Mouse (Mus musculus): ENCODE results near the gene Prdm16. TPM values are rescaled to one million over a fixed set of nuclear protein-coding genes. Genes with fewer than 3 reads are reported as not detected.

Gene Prdm16
- polyA plus RNA-seq, 1 experiment = not detected

DNA sequence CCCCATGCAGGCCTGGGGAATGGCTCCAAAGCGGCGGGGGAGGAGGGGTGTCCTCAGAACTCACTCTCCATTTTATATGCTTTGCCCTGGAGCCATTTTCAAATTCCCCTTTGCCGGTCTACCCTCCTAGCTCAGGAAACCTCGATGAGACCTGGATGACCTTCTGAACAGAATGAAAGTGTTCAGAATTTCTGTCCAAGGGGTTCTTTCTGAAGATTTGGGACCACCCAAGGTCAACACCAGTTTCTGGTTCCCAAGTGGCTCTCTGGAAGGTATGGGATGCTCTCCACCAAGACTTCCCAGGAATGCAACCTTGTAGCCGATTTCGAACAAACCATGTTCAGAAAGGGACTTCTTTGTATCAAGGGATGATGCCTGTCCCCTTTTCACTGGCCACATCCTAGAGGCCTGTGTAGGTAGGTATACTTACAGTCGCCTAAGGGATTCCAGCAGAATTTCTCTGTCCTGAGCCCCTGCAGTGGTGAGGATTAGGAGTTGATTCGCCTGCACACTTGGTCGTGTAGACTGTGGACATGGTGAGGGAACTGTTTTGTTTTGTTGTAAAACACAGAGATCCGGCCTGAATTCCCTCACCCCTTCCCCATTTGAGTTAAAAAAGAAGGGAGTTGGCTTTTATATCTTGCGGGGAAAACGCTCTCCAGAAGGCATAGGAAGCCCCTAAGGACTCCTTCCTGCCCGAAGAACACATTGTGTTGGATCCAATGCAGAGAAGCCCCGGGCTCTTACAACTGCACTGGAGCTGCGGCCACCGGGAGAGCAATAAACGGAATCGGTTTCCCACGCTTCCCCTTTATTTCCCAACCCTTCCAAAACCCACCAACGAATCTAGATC, 4.0 kb upstream of the Prdm16 start:
- TF ChIP-seq MYOG (IDR thresholded peaks at IDR 0.05; ENCODE audit: control insufficient read depth in 1 of 3, insufficient read depth in 1 of 3, insufficient read length in 2 of 3, low read depth in 2 of 3) (no peak), SRF (IDR thresholded peaks at IDR 0.05; ENCODE audit: control insufficient read depth, insufficient read length, low read depth) (no peak), POLR2AphosphoS2 (IDR thresholded peaks at IDR 0.05; ENCODE audit: insufficient read length, low read depth) (no peak), REST (IDR thresholded peaks at IDR 0.05; ENCODE audit: insufficient read depth, insufficient read length) (no peak), MYOD1 (IDR thresholded peaks at IDR 0.05; ENCODE audit: control insufficient read depth in 1 of 3, insufficient read length in 2 of 3, low read depth in 2 of 3) (no peak), USF1 (IDR thresholded peaks at IDR 0.05; ENCODE audit: low read depth) (no peak), E2F4 (IDR thresholded peaks at IDR 0.05; ENCODE audit: insufficient read depth) (no peak), TCF12 (IDR thresholded peaks at IDR 0.05; ENCODE audit: insufficient read depth, poor library complexity, severe bottlenecking) (no peak), POLR2A (IDR thresholded peaks at IDR 0.05; ENCODE audit: insufficient read length, low read depth) (no peak), CEBPB (IDR thresholded peaks at IDR 0.05; ENCODE audit: insufficient read depth, poor library complexity, severe bottlenecking) (no peak), TCF3 (IDR thresholded peaks at IDR 0.05; ENCODE audit: insufficient read length, low read depth) (no peak), MAX (IDR thresholded peaks at IDR 0.05; ENCODE audit: low read depth) (no peak)
- H3K36me3 ChIP-seq (ENCODE audit: control insufficient read depth, insufficient read depth) = no peaks in the 10 kb centered on the region
- no peaks in the 10 kb centered on the region for H3K79me2 ChIP-seq (ENCODE audit: control insufficient read depth, insufficient read depth)
- H3K4me2 ChIP-seq (ENCODE audit: low read depth) = no peak overlapping the region
- no peaks in the 10 kb centered on the region for H3K27me3 ChIP-seq (ENCODE audit: control insufficient read depth, insufficient read depth, insufficient read length)
- H3K4me3 ChIP-seq = no peak overlapping the region
- H3ac ChIP-seq (ENCODE audit: control insufficient read depth, insufficient read length) = no peak overlapping the region

DNA sequence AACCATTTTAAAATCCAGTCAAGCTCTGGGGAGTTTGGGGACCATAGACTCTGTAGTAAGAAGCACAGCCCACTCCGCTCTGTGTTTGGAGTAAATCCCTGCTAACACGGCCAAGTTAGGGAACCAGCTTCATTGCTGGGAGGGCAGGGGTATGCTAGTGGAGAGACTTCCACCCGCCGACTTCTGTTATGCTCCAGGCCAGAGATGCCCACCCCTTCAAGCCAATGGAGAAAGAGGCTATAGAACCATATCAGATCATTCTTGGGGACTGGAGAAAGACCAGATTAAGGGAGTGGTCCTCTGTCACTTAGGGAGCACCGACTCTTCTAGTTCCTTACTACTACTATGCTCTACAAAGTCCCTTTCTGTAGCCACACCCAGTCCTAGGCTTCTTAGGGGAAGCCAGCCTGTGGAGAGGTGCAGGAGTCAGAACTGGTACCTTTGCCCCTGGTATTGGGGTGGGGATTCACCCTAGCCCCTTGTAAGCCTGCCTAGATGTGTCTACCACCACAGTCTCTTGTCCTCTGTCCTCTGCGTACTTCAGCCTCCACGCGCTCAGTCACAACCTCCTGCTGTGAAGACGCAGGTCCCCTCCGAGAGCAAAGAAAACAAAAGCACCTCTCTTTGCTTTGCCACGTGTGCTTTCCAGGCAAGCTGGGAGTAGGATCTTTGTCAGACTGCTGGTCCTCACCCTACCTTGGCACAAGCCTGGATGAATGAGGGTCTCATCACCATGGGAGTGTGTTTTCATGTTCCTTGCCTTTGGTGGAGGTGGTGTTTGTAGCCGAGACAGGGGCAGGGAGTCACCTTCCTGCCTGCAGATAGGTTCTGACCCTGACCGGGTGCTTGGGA, 3.1 kb upstream of the Prdm16 start:
- TF ChIP-seq POLR2AphosphoS2 (IDR thresholded peaks at IDR 0.05; ENCODE audit: insufficient read length, low read depth) (no peak), TCF3 (IDR thresholded peaks at IDR 0.05; ENCODE audit: insufficient read length, low read depth) (no peak), USF1 (IDR thresholded peaks at IDR 0.05; ENCODE audit: low read depth) (no peak), POLR2A (IDR thresholded peaks at IDR 0.05; ENCODE audit: insufficient read length, low read depth) (no peak), SRF (IDR thresholded peaks at IDR 0.05; ENCODE audit: control insufficient read depth, insufficient read length, low read depth) (no peak), CEBPB (IDR thresholded peaks at IDR 0.05; ENCODE audit: insufficient read depth, poor library complexity, severe bottlenecking) (no peak), E2F4 (IDR thresholded peaks at IDR 0.05; ENCODE audit: insufficient read depth) (no peak), MYOG (IDR thresholded peaks at IDR 0.05; ENCODE audit: control insufficient read depth in 1 of 3, insufficient read depth in 1 of 3, insufficient read length in 2 of 3, low read depth in 2 of 3) (no peak), MYOD1 (IDR thresholded peaks at IDR 0.05; ENCODE audit: control insufficient read depth in 1 of 3, insufficient read length in 2 of 3, low read depth in 2 of 3) (no peak), REST (IDR thresholded peaks at IDR 0.05; ENCODE audit: insufficient read depth, insufficient read length) (no peak), TCF12 (IDR thresholded peaks at IDR 0.05; ENCODE audit: insufficient read depth, poor library complexity, severe bottlenecking) (no peak), MAX (IDR thresholded peaks at IDR 0.05; ENCODE audit: low read depth) (no peak)
- Histone ChIP-seq H3K4me2 (ENCODE audit: low read depth) (no peak overlapping the region), H3K4me3 (no peak overlapping the region), H3ac (ENCODE audit: control insufficient read depth, insufficient read length) (no peak overlapping the region), H3K36me3 (ENCODE audit: control insufficient read depth, insufficient read depth) (no peaks in the 10 kb centered on the region), H3K79me2 (ENCODE audit: control insufficient read depth, insufficient read depth) (no peaks in the 10 kb centered on the region), H3K27me3 (ENCODE audit: control insufficient read depth, insufficient read depth, insufficient read length) (no peaks in the 10 kb centered on the region)

DNA sequence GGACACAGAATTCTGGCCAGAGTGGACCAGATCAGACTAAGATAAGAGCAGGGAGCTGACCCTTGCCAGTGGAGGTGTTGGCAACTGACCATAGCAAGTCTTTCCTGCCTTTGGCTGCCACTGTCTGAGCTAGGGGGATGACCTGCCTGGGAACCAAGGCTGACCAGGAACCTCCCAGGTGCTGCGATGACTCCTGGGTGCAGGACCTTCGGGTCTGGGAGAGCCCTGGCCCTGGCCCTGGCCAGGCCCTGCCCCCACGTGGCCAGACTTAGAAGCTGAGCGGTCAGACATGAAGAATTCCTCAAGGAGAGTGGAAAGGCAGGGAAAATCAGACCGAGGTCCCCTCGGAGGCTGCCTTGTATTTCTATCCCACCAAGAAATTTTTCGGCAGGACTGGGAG, 2.5 kb upstream of the Prdm16 start:
- Histone ChIP-seq H3K4me2 (ENCODE audit: low read depth) (no peak overlapping the region), H3ac (ENCODE audit: control insufficient read depth, insufficient read length) (no peak overlapping the region), H3K36me3 (ENCODE audit: control insufficient read depth, insufficient read depth) (no peaks in the 10 kb centered on the region), H3K79me2 (ENCODE audit: control insufficient read depth, insufficient read depth) (no peaks in the 10 kb centered on the region), H3K27me3 (ENCODE audit: control insufficient read depth, insufficient read depth, insufficient read length) (no peaks in the 10 kb centered on the region), H3K4me3 (no peak overlapping the region)
- TF ChIP-seq POLR2A (IDR thresholded peaks at IDR 0.05; ENCODE audit: insufficient read length, low read depth) = no peak

DNA sequence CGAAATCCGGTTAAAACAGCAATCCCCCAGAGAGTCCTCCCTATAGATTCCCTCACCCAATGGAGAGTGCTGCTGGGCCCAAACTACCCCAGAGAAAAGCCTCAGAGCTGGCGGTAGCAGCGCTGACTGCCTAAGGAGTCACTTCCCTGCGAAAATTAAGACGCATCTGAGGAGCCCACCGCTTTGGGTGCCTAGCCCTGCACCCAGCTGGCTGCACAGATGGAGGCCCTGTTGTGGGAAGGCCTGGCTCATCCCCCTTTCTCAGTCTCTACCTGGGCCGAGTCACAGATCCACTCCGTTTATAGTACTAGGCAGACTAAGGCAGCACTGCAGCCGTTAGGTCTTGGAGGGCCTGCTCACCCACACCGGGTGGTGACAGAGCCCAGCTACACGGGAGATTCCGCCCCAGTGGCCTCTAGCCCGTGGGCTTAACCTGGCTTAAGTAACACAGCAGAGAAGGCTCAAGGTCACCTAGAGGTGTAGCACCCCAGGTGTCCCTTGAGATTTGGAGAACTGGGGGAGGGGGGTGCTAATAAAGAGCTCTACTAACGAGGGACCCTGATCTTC, 1.7 kb upstream of the Prdm16 start:
- TF ChIP-seq SRF (IDR thresholded peaks at IDR 0.05; ENCODE audit: control insufficient read depth, insufficient read length, low read depth) (no peak), MAX (IDR thresholded peaks at IDR 0.05; ENCODE audit: low read depth) (no peak), POLR2AphosphoS2 (IDR thresholded peaks at IDR 0.05; ENCODE audit: insufficient read length, low read depth) (no peak), TCF12 (IDR thresholded peaks at IDR 0.05; ENCODE audit: insufficient read depth, poor library complexity, severe bottlenecking) (no peak), MYOD1 (IDR thresholded peaks at IDR 0.05; ENCODE audit: control insufficient read depth in 1 of 3, insufficient read length in 2 of 3, low read depth in 2 of 3) (no peak), CEBPB (IDR thresholded peaks at IDR 0.05; ENCODE audit: insufficient read depth, poor library complexity, severe bottlenecking) (no peak), TCF3 (IDR thresholded peaks at IDR 0.05; ENCODE audit: insufficient read length, low read depth) (no peak), REST (IDR thresholded peaks at IDR 0.05; ENCODE audit: insufficient read depth, insufficient read length) (no peak), POLR2A (IDR thresholded peaks at IDR 0.05; ENCODE audit: insufficient read length, low read depth) (no peak), E2F4 (IDR thresholded peaks at IDR 0.05; ENCODE audit: insufficient read depth) (no peak), USF1 (IDR thresholded peaks at IDR 0.05; ENCODE audit: low read depth) (no peak), MYOG (IDR thresholded peaks at IDR 0.05; ENCODE audit: control insufficient read depth in 1 of 3, insufficient read depth in 1 of 3, insufficient read length in 2 of 3, low read depth in 2 of 3) (no peak)
- no peak overlapping the region for H3K4me3 ChIP-seq
- no peaks in the 10 kb centered on the region for H3K36me3 ChIP-seq (ENCODE audit: control insufficient read depth, insufficient read depth)
- no peak overlapping the region for H3K4me2 ChIP-seq (ENCODE audit: low read depth)
- no peak overlapping the region for H3ac ChIP-seq (ENCODE audit: control insufficient read depth, insufficient read length)
- H3K27me3 ChIP-seq (ENCODE audit: control insufficient read depth, insufficient read depth, insufficient read length) = no peaks in the 10 kb centered on the region
- H3K79me2 ChIP-seq (ENCODE audit: control insufficient read depth, insufficient read depth) = no peaks in the 10 kb centered on the region

Measured in myocyte (in vitro differentiated cells).